Mouse (Mus musculus) cerebellum, postnatal 25 days (tissue): ENCODE measurements at regions not wholly inside any gene's neighbourhood (a gene's known extent, or its start where the extent isn't known, plus 50 kb on each side); places are given as distances from the start of the nearest gene placed in this dataset.
A peak's percentile ranks its signal among the peaks of the same experiment; 100 is the strongest.

Experiments
- DNase-seq, 2 experiments: peaks; one replicate each; pipeline ENCODE4 v3.0.0; 2021; ENCODE audit warnings: mixed read lengths in 2 of 2

- DNase-seq, result peak; percentile 7 to 21
Observed at GRCm38 (mm10) chr12:48929035-48929434, 453.4 kb upstream of the Foxg1 start.

DNA sequence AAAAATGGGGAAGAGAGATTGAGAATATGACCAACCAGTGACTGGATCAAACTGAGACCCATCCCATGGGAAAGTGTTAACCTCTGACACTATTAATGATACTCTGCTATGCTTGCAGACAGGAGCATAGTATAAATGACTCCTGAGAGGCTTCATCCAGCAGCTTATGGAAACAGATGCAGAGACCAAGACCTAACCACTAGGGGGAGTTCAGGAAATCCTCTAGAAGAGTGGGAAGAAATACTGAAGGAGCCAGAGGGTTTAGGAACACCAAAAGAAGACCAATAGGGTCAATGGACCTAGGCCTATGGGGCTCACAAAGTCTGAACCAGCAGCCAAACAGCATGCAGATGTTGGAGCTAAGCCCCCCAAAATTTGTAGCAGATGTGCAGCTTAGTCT is 436.0 kb upstream of the Foxg1 start:
- no peak for DNase-seq

GRCm38 (mm10) chr12:48959289-48960005 is 423.0 kb upstream of the Foxg1 start:
- no peak for DNase-seq

- no peak for DNase-seq
Observed at GRCm38 (mm10) chr12:48960056-48960455, 422.4 kb upstream of the Foxg1 start.

GRCm38 (mm10) chr12:48963451-48963850 is 419.0 kb upstream of the Foxg1 start:
- no peak for DNase-seq
